Mouse (Mus musculus): ENCODE data around the gene Cmip.

DNA sequence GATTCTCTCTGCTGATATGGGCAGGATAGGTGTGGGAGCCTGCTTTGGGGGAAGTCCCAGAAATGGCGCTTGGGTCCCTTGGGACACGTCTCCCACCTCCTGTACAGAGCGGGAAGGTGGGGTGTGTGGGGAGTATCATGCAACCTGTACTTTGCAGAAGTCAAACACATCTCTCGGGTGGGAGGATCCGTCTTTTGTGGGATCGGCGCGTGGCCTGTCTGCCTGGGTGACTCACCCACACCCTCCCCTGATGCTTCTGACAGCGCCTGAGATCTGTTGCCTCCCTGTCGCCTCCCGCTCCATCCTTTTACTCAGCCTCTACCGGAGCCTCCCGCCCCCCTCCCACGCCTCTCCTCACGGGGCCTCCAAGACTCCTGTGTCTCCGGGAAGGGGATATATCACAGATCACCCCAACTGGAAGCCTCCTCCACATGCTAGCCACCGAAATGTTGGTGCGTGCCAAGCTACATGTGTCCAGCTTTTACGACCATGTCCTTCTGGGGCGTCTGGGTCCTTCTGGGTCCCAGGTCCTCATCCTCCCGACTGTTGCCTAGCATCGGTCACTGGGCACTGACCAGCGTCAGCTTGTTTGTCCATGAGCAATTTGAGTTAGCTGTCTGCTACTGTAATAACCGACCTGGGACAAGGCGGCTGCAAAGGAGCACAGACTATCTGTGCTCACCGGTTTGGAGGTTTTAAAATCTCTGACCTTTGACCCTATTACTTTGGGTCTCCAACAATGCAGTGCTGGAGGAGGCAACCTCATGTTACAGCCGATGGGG lies 75.6 kb downstream of the Cmip start:
- TF ChIP-seq POLR2A (IDR thresholded peaks at IDR 0.05; ENCODE audit: borderline replicate concordance, insufficient read depth, low read length) = no peak
- no peak for TF ChIP-seq CTCF (IDR thresholded peaks at IDR 0.05; ENCODE audit: borderline replicate concordance, insufficient read depth, low read depth, low read length)

All from cerebellum, adult 2 months (tissue).